Mouse (Mus musculus) neural tube, embryonic 11.5 days (tissue): ENCODE measurements around the gene Cd300lg. TPM values are rescaled to one million over a fixed set of nuclear protein-coding genes. Genes with fewer than 3 reads are reported as not detected.

Experiments used
- ATAC-seq: fragments of 200-750 bp; cut with Nextera tagmentation; 2 replicates; pipeline ENCODE4 v1.8.0; 2017; ENCODE audit warnings: moderate number of reproducible peaks, mild to moderate bottlenecking, moderate TSS enrichment, moderate library complexity; ENCODE audit not compliant: insufficient read depth, low FRiP score, low TSS enrichment
- DNase-seq: peaks from one replicate; pipeline ENCODE4 v3.0.0-alpha.2; 2015; ENCODE audit warnings: low spot score
- H3K27ac ChIP-seq: fragments of 300-500 bp; sonication (generic); 2 replicates; pipeline ENCODE4 v1.5.1; 2014; ENCODE audit warnings: low read depth, mild to moderate bottlenecking, low read length
- H3K27me3 ChIP-seq: fragments of 300-500 bp; sonication (generic); 2 replicates; pipeline ENCODE4 v1.6.1; 2014; ENCODE audit warnings: mild to moderate bottlenecking, low read length, mixed read lengths; ENCODE audit not compliant: control insufficient read depth, insufficient read depth
- H3K36me3 ChIP-seq: fragments of 300-500 bp; sonication (generic); 2 replicates; pipeline ENCODE4 v1.6.1; 2014; ENCODE audit warnings: mild to moderate bottlenecking, low read length, moderate library complexity, mixed read lengths; ENCODE audit not compliant: control insufficient read depth, insufficient read depth
- H3K4me1 ChIP-seq: fragments of 300-500 bp; sonication (generic); 2 replicates; pipeline ENCODE4 v1.6.1; 2014; ENCODE audit warnings: low read length, mixed read lengths; ENCODE audit not compliant: control insufficient read depth, insufficient read depth
- H3K4me2 ChIP-seq: fragments of 300-500 bp; sonication (generic); 2 replicates; pipeline ENCODE4 v1.6.1; 2014; ENCODE audit warnings: low read depth, mild to moderate bottlenecking, moderate library complexity
- H3K4me3 ChIP-seq: fragments of 300-500 bp; sonication (generic); 2 replicates; pipeline ENCODE4 v1.5.1; 2014; ENCODE audit warnings: low read depth, low read length
- H3K9ac ChIP-seq: fragments of 300-500 bp; sonication (generic); 2 replicates; pipeline ENCODE4 v1.6.1; 2014; ENCODE audit warnings: mild to moderate bottlenecking, low read length
- H3K9me3 ChIP-seq: fragments of 300-500 bp; sonication (generic); 2 replicates; pipeline ENCODE4 v1.6.1; 2016; ENCODE audit warnings: low read length; ENCODE audit not compliant: control insufficient read depth
- WGBS: fragments of 180-500 bp; shearing (Covaris S2); extraction: QIAGEN DNeasy Blood & Tissue Kit; methylation state at CpG from one replicate; pipeline ENCODE4 v1.1.7; 2014; 5-methylcytosine and 5-hydroxymethylcytosine counted together
- polyA plus RNA-seq: library from polyadenylated mRNA; unstranded; fragments of >200 nt; fragmentation: Nextera tagmentation; extraction: Ambion mirVana; gene quantifications from 2 replicates; pipeline ENCODE4 v1.2.1, GENCODE M21; 2014

Cd300lg gene
- polyA plus RNA-seq, 1 experiment from 2014 or later: 0.12 TPM

DNA sequence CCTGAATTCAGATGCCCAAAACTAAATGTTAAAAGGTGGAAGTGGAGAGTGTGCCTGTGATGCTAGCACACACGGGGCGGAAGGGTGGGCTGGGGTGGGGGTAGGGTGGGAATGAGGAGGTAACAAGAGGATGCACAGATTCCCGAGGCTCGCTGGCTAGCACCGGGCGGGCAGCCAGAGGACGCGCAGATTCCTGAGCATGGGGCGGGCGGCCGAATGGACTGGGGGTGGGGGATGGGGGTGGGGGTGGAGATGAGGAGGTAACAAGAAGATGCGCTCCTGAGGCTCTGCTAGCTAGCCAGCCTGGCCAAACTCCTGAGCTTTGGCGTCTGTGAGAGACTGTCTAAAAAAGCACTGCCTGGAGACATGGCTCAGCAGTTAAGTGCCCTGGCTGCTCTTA is 29.1 kb downstream of the Cd300lg start:
- no peak for ATAC-seq
- no peak for DNase-seq
- Histone ChIP-seq H3K4me1 (peaks cover 4% of the 10 kb centered on the region; the same call in 1 of the 2 replicates), H3K9me3 (no peaks in the 10 kb centered on the region), H3K36me3 (no peaks in the 10 kb centered on the region), H3K9ac (no peak overlapping the region), H3K4me3 (no peak overlapping the region), H3K27ac (no peak overlapping the region), H3K4me2 (no peak overlapping the region), H3K27me3 (peaks cover 3% of the 10 kb centered on the region; the same call in 1 of the 2 replicates)
- under 1% methylated on average over 13 of the region's 13 CpGs for WGBS

DNA sequence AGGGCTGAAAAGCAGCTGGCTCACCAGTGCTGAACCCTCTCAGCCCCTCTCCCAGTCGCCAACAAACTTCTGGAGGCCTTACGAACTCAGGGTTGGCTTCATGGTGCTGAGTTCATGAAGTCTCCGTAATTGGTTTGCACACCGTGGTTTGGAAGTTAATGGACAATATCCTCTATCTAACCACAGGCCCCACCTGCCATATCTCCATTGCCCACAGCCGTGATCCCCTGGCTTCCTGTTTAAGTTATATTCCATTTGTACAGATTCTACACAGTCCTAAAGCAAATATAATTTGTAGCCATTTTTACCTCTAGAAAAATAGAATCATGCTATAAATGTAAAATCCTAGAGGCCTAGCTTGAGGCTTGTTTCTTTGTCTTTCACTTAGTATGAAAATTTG is 31.4 kb downstream of the Cd300lg start:
- no peaks in the 10 kb centered on the region for H3K9me3 ChIP-seq
- H3K9ac ChIP-seq: no peak overlapping the region
- H3K4me2 ChIP-seq: no peak overlapping the region
- no peak overlapping the region for H3K27ac ChIP-seq
- H3K36me3 ChIP-seq: peaks cover 2% of the 10 kb centered on the region; the same call in 1 of the 2 replicates
- H3K27me3 ChIP-seq: peaks cover 3% of the 10 kb centered on the region; the same call in 1 of the 2 replicates
- no peak for DNase-seq
- ATAC-seq: no peak
- 85% methylated on average over 5 of the region's 5 CpGs for WGBS
- no peak overlapping the region for H3K4me3 ChIP-seq
- H3K4me1 ChIP-seq: peaks cover 4% of the 10 kb centered on the region; the same call in 1 of the 2 replicates

DNA sequence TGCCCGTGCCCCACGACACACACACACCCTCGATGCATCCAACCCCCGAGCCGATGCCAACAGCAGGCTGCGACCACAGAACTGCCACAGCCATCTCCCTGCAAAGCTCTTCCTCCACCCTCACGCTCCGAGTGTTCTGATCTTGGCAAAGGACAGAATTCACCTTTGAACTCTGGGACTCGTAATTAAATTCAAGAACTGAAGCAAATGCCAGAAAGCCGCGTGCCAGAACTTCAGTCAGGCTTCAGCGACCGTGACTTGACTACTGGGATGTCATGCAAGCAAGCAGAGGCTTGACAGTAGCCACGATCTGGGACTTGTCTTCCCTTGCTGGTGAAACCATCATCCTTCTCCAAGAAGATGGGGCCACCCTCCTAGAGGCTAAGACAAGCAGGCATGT is 32.4 kb downstream of the Cd300lg start:
- H3K4me3 ChIP-seq: no peak overlapping the region
- peaks cover 2% of the 10 kb centered on the region; the same call in 1 of the 2 replicates for H3K36me3 ChIP-seq
- peaks cover 3% of the 10 kb centered on the region; the same call in 1 of the 2 replicates for H3K27me3 ChIP-seq
- peaks cover 4% of the 10 kb centered on the region; the same call in 1 of the 2 replicates for H3K4me1 ChIP-seq
- no peaks in the 10 kb centered on the region for H3K9me3 ChIP-seq
- WGBS: 83% methylated on average over 14 of the region's 14 CpGs
- no peak overlapping the region for H3K9ac ChIP-seq
- H3K27ac ChIP-seq: no peak overlapping the region
- H3K4me2 ChIP-seq: no peak overlapping the region
- ATAC-seq (no peak), DNase-seq (no peak)

DNA sequence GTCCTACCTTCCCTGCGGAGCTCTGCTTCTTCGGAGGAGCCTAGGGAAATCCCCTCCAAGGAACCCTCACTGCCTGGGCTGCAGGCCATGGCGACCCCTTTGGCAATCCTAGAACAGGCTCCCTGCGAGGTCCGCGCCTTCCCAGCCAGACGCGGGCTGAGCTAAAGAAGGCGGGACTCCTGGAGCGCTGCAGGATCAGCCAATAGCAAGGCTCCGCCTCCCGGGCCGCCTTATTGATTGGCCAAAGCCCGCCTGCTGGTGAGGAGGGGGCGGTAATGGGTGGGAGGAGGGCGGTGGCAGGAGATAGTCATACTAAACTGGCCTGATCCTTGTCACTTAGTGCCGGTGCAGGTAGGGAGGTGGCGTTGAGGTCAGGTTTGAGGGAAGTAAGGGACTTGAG is 41.0 kb downstream of the Cd300lg start:
- H3K9me3 ChIP-seq: no peaks in the 10 kb centered on the region
- no peaks in the 10 kb centered on the region for H3K27me3 ChIP-seq
- H3K4me1 ChIP-seq: peaks cover 15% of the 10 kb centered on the region
- under 1% methylated on average over 18 of the region's 18 CpGs for WGBS
- H3K4me3 ChIP-seq: peak overlapping the region; percentile 22
- DNase-seq (peak; percentile 87), ATAC-seq (peak; percentile 85)
- peak overlapping the region; percentile 68 for H3K4me2 ChIP-seq
- 0 out of 2 replicates have a peak overlapping the region, but pooled peaks have one; percentile 15 for H3K27ac ChIP-seq
- no peaks in the 10 kb centered on the region for H3K36me3 ChIP-seq
- H3K9ac ChIP-seq: peak overlapping the region; percentile 42

DNA sequence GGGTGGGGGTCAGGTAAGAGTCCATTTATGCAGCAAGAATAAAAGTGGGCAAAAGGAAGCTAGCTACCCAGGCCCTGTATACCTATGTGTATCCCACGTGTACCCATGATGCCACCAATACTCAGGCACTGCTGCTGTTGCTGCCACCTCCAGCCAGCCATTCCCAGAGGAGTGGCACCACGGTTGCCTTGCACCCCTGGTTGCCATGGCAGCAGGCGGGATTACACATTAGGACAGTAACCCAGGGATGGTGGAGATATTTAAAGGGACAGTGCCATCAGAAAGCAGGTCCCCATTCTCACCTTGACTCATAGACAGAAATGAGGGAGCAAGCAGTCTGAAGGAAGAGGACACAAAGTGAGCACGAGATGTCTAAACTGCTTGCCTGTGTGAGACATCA is 41.9 kb downstream of the Cd300lg start:
- no peak for DNase-seq
- Histone ChIP-seq H3K27ac (no peak overlapping the region), H3K9ac (no peak overlapping the region), H3K4me2 (0 out of 2 replicates have a peak overlapping the region, but pooled peaks have one; percentile 2), H3K27me3 (no peaks in the 10 kb centered on the region), H3K9me3 (no peaks in the 10 kb centered on the region), H3K4me3 (no peak overlapping the region), H3K4me1 (peaks cover 15% of the 10 kb centered on the region), H3K36me3 (no peaks in the 10 kb centered on the region)
- ATAC-seq: no peak
- WGBS: 53% methylated on average over 4 of the region's 4 CpGs

DNA sequence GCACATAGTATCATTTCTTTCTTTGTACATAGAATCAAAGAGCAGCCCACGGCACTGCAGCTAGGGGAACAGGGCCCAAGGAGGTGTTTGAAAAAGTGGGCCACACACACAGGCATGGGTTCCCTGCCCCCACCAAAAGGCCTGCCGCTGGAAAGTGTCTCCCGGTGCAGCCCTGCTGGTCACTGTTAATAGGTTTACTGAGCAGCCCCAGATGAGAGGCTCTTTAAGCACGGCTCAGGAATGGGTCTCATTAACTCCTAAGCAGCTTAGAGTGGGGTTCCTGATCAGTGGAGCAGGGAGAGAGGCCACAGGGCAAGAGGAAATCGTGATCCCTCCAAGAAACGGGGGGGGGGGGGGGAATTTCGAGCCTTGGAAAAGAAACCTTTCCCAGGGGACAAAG is 42.9 kb downstream of the Cd300lg start:
- H3K9me3 ChIP-seq: no peaks in the 10 kb centered on the region
- ATAC-seq: no peak
- no peaks in the 10 kb centered on the region for H3K27me3 ChIP-seq
- no peak overlapping the region for H3K9ac ChIP-seq
- WGBS: 60% methylated on average over 7 of the region's 7 CpGs
- H3K4me3 ChIP-seq: no peak overlapping the region
- peaks cover 15% of the 10 kb centered on the region for H3K4me1 ChIP-seq
- H3K4me2 ChIP-seq: no peak overlapping the region
- no peak overlapping the region for H3K27ac ChIP-seq
- DNase-seq: no peak
- no peaks in the 10 kb centered on the region for H3K36me3 ChIP-seq

DNA sequence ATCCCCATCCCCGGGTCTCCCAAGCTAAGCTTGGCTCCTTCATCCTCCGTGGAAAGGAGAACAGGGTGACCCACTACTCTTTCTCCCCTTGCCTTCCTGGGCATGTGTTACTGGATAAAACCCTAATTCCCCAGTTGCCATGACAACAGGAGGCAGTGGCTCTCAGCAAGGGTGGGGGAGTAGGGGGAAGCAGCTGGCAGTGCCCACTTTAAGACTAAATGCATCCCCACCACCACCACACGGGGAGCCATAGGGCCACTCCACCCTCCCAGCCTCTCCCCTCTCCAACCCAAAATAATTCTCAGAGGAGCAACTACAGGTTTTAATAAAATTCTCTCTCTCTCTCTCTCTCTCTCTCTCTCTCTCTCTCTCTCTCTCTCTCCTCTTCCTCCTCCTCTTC is 45.0 kb downstream of the Cd300lg start:
- H3K27ac ChIP-seq: peak overlapping the region; percentile 82; the same call in 1 of the 2 replicates
- peaks cover 17% of the 10 kb centered on the region for H3K4me1 ChIP-seq
- DNase-seq (peak; percentile 42), ATAC-seq (no peak)
- H3K4me2 ChIP-seq: peak overlapping the region; percentile 87
- H3K9ac ChIP-seq: no peak overlapping the region; the same call in 1 of the 2 replicates
- no peaks in the 10 kb centered on the region for H3K27me3 ChIP-seq
- no peaks in the 10 kb centered on the region for H3K9me3 ChIP-seq
- 12% methylated on average over 3 of the region's 3 CpGs for WGBS
- peak overlapping the region; percentile 71; the same call in 1 of the 2 replicates for H3K4me3 ChIP-seq
- H3K36me3 ChIP-seq: no peaks in the 10 kb centered on the region

DNA sequence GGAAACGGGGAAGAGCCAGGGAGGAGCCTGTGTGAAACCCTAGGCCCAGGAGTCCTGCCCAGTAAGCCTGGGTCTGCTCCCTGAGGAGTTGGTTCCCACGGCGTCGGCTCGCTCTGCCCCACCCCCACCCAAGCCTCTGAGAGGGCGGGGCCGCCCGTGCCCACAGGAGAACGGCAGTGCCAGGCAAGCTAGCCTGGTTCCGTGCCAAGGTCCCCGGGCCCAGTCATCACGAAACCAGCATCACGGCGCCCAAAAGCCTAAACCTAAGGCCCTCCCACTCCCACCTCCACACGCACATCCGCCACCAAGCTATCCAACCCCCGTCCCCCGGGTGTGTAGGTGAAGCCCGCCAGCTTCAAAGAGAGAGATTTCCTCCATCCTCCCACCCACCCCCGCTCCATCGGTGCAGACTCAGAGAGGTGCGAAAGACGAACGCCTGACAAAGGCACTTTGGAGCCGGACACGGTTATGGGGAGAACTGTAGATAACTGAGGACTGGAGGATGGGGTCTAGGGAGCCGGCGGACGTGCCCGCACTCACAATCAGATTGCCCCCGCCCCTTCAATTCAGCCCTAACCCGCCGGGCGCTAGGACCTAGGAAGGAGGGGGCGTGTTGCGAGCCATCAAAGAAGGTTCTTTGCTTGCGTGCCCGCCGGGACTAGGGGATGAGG is 45.9 kb downstream of the Cd300lg start:
- H3K9me3 ChIP-seq: no peaks in the 10 kb centered on the region
- WGBS: 0% methylated on average over 39 of the region's 39 CpGs
- H3K27ac ChIP-seq: peak overlapping the region; percentile 82
- peak overlapping the region; percentile 73 for H3K9ac ChIP-seq
- H3K4me3 ChIP-seq: peak overlapping the region; percentile 71
- H3K4me1 ChIP-seq: peaks cover 14% of the 10 kb centered on the region
- DNase-seq (peak; percentile 92), ATAC-seq (peak; percentile 77)
- peak overlapping the region; percentile 87 for H3K4me2 ChIP-seq
- no peaks in the 10 kb centered on the region for H3K36me3 ChIP-seq
- H3K27me3 ChIP-seq: no peaks in the 10 kb centered on the region
